Mouse (Mus musculus) ovary, adult 2 months (tissue): ENCODE measurements around the gene Sdk2. TPM values are rescaled to one million over a fixed set of nuclear protein-coding genes. Genes with fewer than 3 reads are reported as not detected.

Experiments used
- polyA plus RNA-seq: library from polyadenylated mRNA; depleted of rRNA; stranded (reverse); fragments of >200 nt; gene quantifications from 2 replicates; pipeline ENCODE4 v1.2.3, GENCODE M21; 2012; rRNA removed

The Sdk2 gene
- 1.6 and 1.8 TPM in 2 replicates for polyA plus RNA-seq

DNA sequence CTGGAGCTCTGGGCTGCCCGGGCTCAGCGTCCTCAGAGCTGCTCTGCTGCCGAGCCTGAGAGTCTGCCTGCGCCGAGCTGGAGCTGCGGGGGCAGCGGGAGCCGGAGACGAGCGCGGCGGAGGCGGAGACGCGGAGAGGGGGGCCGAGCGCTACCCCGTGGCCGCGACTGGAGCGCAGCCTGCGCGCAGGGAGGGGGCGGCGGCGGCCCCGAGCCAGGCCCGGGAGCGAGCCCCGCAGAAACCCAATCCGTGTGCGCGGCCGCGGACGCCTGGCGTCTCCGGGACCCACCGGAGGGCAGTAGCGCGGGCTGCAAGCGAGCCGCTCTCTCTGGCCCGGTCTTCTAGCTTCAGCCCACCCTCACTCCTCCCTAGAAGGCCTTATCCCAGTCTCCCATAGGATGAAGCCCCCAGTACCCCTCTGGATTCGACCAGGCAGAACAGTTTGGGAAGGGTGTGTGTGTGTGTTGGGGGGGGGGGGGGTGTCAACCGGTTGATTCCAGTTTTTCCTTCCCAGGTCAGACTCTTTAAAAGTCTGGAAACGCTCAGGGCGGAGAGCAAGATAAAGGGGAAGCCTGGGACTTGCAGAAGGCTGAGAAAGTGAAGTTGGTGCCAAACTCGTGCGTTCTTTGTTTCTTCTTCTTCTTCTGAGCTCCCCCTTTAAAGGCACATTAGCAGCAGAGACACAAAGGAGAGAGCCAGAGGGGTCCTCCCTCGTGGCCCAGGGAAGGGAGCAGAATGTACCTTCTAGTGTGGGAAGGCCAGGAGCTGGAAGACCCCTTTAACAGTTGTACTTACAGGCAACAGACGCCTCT lies at the start of gene Sdk2:
Sdk2 (minus strand) TSS at position 96 of the 812 bp plus-strand sequence.

DNA sequence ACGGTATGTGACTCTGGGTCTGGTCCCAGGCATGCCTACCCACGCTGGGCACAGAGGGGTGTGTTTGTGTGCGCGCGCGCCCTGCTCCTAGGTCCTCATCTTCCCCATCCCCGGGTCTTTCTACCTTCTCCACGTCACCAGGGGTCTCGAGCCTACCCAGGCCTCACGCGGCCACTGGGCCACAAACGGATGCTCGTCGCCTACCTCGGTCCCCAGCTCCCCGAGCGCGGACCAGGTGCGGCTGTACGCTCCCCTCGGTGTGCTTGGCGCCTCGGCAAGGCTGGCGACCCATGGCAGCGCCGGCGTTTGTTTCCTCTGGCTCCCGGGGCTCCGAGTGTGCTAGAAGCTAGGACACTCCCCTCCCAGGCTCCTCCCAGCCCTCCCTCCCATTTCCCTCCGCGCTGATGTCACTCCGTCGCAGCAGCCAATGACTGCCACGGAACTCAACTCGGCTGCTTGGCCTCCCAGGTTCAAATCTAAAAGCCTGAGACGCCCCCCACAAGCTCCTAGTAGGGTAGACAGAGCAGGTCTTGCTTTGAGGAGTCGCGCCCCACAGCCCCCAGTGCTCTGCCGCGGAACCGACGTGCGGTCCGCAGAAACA lies 315.3 kb downstream of the Sdk2 start, which contains the start of gene Cdc42ep4:
Cdc42ep4 (minus strand) TSS at position 398 of the 601 bp plus-strand sequence.

